Mouse (Mus musculus): ENCODE results near the gene Tatdn3. TPM values are rescaled to one million over a fixed set of nuclear protein-coding genes. Genes with fewer than 3 reads are reported as not detected.
"Not testable (repeated sequence)": the region's sequence is repeated elsewhere in the genome, so short reads cannot be mapped to it uniquely, and the experiment has no call there.

Tatdn3 gene
- polyA plus RNA-seq, 1 experiment, result 4.8 TPM

GRCm38 (mm10) chr1:191042106-191042505 lies 20.6 kb downstream of the Tatdn3 start:
- WGBS, result 79% methylated on average over 5 of the region's 5 CpGs
- no peak for DNase-seq (ENCODE audit: low read depth, low spot score)

DNA sequence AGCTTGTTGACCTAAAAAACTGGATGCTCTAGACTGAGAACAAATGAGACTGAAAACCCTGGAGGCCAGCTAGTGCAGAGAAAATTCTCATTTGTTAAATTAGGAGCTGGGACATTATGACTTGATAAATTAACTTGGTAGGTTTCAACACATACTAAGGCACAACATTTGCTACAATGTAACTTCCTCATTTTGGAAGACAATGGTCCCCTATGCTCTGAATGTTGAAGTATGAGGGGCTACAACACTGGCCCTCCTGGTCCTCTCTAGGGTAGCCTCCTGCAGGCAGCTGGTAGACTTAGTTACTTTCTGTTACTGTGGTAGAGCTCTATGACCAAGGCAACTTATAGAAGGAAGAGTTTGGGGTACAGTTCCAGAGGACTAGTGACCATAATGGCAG lies 21.4 kb downstream of the Tatdn3 start:
- no peak for DNase-seq (ENCODE audit: low read depth, low spot score)

DNA sequence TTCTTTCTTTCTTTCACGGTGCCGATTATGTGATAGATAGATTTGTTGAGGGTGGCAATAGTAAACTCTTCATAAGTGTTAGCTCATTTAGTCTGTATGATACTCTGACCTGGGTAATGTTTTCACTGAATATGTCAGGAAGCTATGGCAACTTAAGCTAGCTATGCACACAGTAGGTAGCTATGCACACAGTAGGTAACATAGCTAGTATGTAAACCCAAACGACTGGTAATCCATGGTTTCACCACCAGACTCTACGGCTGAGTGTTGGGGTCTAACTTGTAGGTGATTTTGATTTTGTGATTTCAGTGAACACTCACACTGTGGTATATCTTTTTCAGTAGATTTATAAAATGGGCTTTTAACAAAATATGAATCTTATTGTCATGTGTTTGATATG lies 24.7 kb downstream of the Tatdn3 start:
- no peak for DNase-seq (ENCODE audit: low read depth, low spot score)
- 93% methylated on average over 4 of the region's 4 CpGs for WGBS

DNA sequence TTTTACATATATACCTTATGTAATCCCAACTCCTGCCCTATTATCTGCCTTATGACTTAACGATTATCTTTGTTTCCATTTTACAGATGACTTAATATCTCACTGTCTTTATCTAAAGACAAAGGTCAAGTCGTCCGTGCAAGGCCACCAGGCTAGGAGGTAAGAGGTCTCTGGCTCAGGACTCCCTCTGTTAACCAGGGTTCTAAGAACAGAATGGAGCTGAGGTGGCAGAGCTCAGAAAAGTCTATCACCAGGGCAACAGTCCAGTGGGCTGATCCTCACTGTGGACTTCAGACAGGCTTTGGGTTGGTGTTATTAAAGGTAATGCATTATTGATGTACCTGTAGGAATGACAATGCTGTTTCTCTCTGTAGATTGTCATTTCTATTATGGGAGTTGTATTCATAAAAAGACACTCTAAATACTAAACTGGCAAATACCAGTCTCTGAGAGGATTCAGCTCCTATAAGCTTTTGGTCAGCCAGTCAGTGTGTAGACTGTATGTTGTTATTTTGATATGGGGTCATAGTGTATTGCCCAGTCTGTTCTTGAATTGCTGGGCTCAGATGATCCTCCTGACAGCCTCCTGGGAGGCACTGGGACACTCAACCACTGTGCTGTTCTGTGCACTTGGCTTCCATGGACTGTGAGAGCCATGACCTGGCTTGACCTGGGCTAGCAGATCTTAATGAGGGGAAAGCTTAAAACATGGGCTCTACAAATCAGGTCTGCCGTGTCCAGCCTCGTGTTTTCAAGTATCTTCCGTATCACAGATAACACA lies 26.0 kb downstream of the Tatdn3 start, which contains the start of gene Spata45:
Gene Spata45, plus strand, starts transcription at position 86 of the 781 bp plus-strand sequence.
- WGBS, result 65% methylated on average over 6 of the region's 6 CpGs
- DNase-seq (ENCODE audit: low read depth, low spot score), result no peak

DNA sequence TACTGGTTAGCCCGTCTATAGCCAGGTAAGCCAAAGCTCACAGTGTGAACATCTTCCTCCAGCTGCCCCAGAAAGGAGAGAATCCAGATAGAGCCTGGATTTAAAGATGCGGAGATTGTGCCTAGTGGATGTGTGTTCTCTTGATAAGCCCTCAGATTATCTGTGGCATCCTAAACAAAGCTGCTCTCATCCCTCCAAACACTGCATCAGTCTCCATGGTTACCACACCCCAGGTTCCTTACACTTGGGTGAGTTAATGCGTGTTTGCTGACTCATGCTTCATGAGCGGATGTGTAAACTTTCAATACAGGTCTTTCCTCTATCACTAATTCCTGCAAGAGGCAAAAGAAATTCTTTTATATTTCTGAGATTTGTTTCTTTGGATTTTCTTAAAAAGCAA lies 27.1 kb downstream of the Tatdn3 start:
- DNase-seq (ENCODE audit: low read depth, low spot score), result no peak
- WGBS, result 46% methylated on average over 4 of the region's 4 CpGs

GRCm38 (mm10) chr1:191030922-191031425 lies 31.8 kb downstream of the Tatdn3 start:
- not testable (repeated sequence) for DNase-seq (ENCODE audit: low read depth, low spot score)
- 72% methylated on average over 6 of the region's 6 CpGs for WGBS

DNA sequence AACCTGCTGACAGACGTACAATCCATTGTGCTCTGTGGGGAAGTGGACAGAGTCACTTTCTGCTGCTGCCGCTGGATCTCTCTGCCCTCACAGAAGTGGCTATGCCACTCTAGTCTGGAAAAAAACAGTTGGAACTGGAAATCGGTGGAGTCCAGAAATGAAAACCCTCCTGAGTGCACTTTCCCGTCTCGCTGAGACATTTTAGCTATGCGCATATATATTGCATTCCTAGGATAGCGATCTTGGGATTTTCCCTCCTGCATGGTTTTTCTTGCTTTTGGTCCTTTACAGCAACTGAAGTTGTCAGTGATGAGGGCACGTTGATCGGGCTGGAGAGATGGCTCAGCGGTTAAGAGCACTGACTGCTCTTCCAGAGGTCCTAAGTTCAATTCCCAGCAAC lies 32.5 kb downstream of the Tatdn3 start:
- 73% methylated on average over 10 of the region's 10 CpGs for WGBS
- DNase-seq (ENCODE audit: low read depth, low spot score), result no peak

DNA sequence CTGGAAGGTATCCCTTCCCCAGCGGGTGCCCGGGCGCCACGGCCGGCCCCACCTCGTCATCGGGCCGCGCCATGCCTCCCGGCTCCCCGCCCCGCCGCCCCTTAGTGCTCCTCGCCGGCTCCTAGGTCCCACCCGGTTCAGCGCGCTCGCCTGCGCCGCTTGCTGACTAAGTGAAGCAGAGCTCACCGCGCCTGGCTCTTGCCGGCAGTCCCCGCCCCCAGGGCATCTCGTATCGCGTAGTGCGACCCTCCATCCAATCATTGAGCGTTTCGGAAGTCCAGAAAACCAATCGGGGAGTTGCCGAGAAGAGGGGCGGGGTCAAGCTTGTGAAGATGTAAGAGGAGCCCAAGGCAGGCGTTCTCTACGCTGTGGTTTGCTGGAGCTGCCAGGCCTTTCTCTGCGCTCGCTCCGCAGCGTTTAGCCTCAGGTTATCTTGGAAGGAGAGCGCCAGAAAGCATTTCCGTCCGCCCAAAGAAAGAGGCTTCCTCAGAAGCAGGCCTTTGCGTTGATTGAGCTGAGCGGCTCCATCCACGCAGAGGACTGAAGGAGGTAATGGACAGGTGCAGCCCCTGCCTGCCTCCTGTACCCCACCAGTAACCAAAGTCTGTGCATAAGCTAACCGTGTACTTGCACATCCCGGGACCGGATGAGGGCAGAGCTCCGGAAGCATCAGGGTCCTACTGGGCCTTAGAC lies 36.6 kb downstream of the Tatdn3 start, which contains the start of gene Flvcr1:
Gene Flvcr1, minus strand, starts transcription at position 138 of the 693 bp plus-strand sequence.
- under 1% methylated on average over 50 of the region's 50 CpGs for WGBS
- peak; percentile 96 for DNase-seq (ENCODE audit: low read depth, low spot score)

DNA sequence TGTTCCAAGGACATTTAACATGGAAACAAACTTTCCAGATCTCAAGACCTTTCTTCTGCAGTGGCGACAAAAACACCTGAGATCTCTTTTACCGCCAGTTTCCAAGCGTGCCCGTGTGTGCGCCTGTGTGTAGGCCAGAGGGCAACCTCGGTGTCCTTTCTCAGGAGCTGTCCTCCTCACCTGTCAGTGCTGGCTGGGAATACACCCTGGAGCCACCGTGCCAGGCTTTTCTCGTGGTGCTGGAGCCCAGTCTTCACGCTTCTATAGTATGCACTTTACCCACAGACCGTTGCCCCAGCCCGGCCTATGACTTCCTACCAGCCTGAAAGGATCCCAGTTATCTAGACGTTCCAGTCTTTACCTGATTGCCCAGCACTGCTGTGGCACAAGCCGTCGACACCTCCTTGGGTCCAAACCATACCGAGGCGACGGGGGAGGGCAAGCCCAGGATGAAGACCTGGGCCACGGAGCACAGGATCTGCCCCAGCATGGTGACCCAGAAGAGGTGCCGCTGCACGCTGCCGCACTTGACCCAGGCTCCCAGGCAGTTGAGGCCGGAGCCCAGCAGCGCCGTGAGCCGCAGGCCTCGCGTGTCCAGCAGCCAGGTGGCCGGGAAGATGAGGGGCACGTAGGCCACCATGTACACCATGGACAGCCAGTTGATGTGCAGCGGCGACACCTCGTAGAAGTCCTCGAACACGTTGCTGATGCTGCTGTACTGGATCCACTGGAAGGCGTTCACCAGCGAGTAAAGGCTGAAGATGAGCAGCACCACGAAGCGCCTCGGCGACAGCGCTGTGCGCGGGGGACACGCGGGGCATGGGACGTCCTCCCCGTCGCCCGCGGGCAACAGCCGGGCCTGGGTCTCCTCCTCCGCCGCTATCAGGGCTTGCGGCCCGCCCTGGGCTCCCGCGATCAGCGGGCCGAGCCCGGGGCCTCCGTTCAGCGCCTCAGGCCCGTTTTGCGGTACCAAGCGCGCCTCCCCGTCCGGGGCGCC lies 37.4 kb downstream of the Tatdn3 start:
- WGBS, result 2% methylated on average over 68 of the region's 69 CpGs

GRCm38 (mm10) chr1:191023806-191024205 lies 38.9 kb downstream of the Tatdn3 start:
- DNase-seq (ENCODE audit: low read depth, low spot score), result not testable (repeated sequence)
- 93% methylated on average over 5 of the region's 6 CpGs for WGBS

More for the DNA sequence above, 37.4 kb downstream of the Tatdn3 start:
- peak; percentile 2 for DNase-seq (ENCODE audit: low read depth, low spot score)

GRCm38 (mm10) chr1:191023140-191023539 lies 39.6 kb downstream of the Tatdn3 start:
- no peak for DNase-seq (ENCODE audit: low read depth, low spot score)
- 83% methylated on average over 2 of the region's 2 CpGs for WGBS

DNA sequence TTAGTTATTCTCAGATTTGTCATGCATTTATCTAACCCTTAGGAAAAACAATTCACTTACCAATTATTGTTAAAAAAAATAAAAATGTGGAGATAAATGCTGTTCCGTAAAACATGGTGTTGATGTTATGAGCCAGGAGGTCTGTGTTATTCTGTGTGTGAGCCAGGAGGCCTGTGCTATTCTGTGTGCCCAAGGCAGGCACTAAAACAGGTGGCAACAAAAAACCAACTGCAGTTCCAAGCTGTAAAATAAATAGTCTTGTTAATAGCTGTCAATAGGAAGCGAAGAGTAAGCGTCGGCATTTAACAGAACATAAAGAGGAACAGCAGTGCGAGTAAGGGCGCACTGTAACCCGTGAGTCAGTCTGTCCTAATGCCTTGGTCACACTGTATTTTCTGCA lies 41.7 kb downstream of the Tatdn3 start:
- WGBS, result 87% methylated on average over 7 of the region's 7 CpGs
- no peak for DNase-seq (ENCODE audit: low read depth, low spot score)

DNA sequence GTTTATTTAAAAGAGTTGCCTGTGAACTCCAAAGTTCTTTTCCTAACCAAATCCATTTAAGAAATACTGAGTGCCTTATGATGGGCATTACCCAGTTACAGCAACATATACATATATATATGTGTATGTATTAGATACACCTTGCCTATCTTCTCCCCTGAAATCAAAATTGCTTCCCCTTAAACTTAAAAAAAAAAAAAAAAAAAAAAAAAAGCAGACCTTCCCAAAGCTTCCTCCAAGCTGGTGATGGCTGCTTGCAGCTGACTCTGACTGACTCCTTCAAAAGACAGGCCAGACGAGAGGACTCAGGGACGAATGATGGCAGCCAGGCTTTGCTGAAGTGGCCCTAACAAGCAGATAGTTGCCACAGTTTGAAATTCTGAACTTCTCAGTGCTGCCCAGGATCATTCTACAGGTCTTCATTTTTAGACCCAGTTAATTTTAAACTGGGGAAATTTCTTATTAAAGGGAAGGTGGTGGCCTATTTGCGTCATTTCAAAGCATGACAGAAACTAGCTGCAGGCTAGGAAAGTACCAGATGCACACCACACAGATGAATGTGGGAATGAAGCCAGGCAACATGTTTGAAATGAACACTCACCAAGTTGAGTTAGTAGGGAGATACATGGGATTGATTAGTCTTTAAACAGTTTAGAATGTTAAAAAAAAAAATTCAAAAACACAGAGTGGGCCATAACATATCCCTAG lies 42.4 kb downstream of the Tatdn3 start:
- WGBS, result 85% methylated on average over 3 of the region's 3 CpGs
- no peak for DNase-seq (ENCODE audit: low read depth, low spot score)

DNA sequence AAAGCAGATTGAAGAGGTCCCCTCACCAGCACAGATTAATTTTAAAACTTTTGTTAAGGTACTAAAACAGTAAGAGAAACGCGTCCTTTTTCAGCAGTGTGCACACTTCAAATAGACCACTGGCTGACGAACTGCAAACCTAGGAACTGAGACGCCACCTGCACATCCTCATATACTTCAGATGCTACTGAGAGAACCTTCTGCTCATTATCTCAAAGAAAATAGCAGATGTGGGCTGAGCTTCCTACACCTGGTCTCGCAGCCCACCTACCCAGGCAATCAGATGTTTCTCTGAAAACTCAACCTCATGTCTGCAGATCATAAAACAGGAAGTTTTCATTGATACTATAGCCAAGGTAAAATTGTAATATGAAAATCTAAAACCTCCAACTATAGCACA lies 42.9 kb downstream of the Tatdn3 start:
- 97% methylated on average over 5 of the region's 5 CpGs for WGBS
- DNase-seq (ENCODE audit: low read depth, low spot score), result no peak

GRCm38 (mm10) chr1:191014271-191014670 lies 48.5 kb downstream of the Tatdn3 start:
- WGBS, result 93% methylated on average over 3 of the region's 3 CpGs
- no peak for DNase-seq (ENCODE audit: low read depth, low spot score)

DNA sequence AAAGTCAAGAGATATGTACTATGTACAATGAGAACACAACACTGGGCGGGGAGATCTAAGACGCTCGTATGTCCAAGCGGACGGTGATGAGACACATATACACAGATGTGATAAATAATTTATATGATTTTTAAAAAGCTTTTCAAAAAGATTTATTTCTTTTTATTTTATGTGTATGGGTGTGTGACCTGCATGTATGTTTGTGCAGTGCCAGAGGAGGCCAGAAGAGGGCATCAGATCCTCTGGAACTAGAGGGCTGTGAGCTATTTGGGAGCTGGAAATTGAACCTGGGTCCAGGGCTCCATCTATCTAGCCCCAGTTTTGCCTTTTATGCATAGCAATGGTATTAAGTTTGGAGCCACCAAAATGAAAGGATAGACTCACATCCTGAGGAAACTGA lies 54.0 kb downstream of the Tatdn3 start:
- WGBS, result 97% methylated on average over 5 of the region's 5 CpGs
- DNase-seq (ENCODE audit: low read depth, low spot score), result no peak

GRCm38 (mm10) chr1:191002201-191002600 lies 60.5 kb downstream of the Tatdn3 start:
- 66% methylated on average over 6 of the region's 6 CpGs for WGBS
- DNase-seq (ENCODE audit: low read depth, low spot score), result no peak

GRCm38 (mm10) chr1:191000686-191001085 lies 62.0 kb downstream of the Tatdn3 start:
- DNase-seq (ENCODE audit: low read depth, low spot score), result no peak
- WGBS, result 75% methylated on average over 3 of the region's 3 CpGs

DNA sequence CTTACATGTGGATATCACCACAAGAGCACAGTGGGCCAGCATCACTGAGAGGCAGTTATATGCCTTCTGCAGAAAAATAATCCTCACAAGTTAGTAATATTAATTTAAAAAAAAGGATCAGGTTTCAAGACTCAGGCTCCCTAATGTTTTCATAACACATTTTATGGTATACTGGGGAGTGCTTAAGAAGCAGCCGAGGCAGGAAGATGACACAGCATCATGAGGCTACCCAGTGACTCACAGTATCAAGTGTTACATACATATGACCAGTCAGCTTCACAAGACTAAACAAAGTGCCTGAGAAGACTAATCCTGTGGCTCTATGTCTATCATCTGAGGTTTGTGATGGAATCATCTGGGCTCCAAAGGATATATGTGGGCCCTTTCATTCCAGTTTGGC lies 64.7 kb downstream of the Tatdn3 start:
- no peak for DNase-seq (ENCODE audit: low read depth, low spot score)
- 56% methylated on average over 1 of the region's 1 CpGs for WGBS
